Mouse (Mus musculus): ENCODE data around the gene Mcpt8. TPM values are rescaled to one million over a fixed set of nuclear protein-coding genes. Genes with fewer than 3 reads are reported as not detected.
"Not testable (repeated sequence)": the region's sequence is repeated elsewhere in the genome, so short reads cannot be mapped to it uniquely, and the experiment has no call there.

Gene Mcpt8
- 1.1 and 1.6 TPM in 2 replicates for polyA plus RNA-seq (2015; fragmentation: Nextera tagmentation; extraction: Ambion mirVana)

- Histone ChIP-seq H3K36me3 (no peaks in the 10 kb centered on the region), H3K9me3 (no peaks in the 10 kb centered on the region), H3K4me3 (no peak within 1 kb of the TSS), H3K27me3 (no peaks in the 10 kb centered on the region), H3K9ac (no peak within 1 kb of the TSS), H3K4me2 (no peak within 1 kb of the TSS), H3K4me1 (no peaks in the 10 kb centered on the region), H3K27ac (no peak within 1 kb of the TSS)
- ATAC-seq (ENCODE audit: borderline replicate concordance, extremely low read depth, low FRiP score, low TSS enrichment) = no peak
- 98% methylated on average over 2 of the region's 2 CpGs for WGBS
Observed at GRCm38 (mm10) chr14:56085167-56085566, at the start of gene Mcpt8. TSS of gene Mcpt8 (minus strand) at chr14:56085273.

DNA sequence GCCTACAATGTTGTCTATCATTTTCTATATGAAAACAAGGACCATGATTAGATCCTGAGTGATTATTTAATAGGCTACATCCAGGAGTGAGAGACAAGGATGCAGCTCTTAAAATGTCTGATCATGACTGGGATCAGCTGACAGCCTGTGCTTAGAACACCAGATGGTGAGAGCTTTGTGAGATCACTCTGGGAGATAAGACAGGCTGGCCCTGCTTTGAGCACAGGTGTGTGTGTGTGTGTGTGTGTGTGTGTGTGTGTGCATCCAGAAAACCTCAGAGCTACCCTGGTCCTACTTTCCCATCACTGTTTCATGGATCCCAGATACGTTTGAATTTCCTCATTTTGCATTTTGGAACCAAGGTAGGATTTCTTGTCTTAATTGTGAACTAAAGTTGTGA, 48.6 kb upstream of the Mcpt8 start:
- H3K27me3 ChIP-seq; H3K36me3 ChIP-seq; H3K4me1 ChIP-seq; H3K27ac ChIP-seq; H3K4me2 ChIP-seq; H3K9me3 ChIP-seq; ATAC-seq (ENCODE audit: borderline replicate concordance, extremely low read depth, low FRiP score, low TSS enrichment); H3K9ac ChIP-seq; H3K4me3 ChIP-seq: not testable (repeated sequence)
- WGBS = 71% methylated on average over 1 of the region's 1 CpGs

GRCm38 (mm10) chr14:56132508-56132907, 47.4 kb upstream of the Mcpt8 start, which contains the start of gene Gzmd:
TSS of gene Gzmd (minus strand) at chr14:56132608.
- not testable (repeated sequence) for H3K36me3 ChIP-seq; H3K9me3 ChIP-seq; H3K27ac ChIP-seq; H3K27me3 ChIP-seq; H3K4me2 ChIP-seq; H3K4me1 ChIP-seq; ATAC-seq (ENCODE audit: borderline replicate concordance, extremely low read depth, low FRiP score, low TSS enrichment); H3K9ac ChIP-seq; H3K4me3 ChIP-seq
- 69% methylated on average over 2 of the region's 2 CpGs for WGBS

GRCm38 (mm10) chr14:56128341-56128740, 43.3 kb upstream of the Mcpt8 start:
- Histone ChIP-seq H3K4me1 (no peaks in the 10 kb centered on the region), H3K4me3 (no peak overlapping the region), H3K4me2 (no peak overlapping the region), H3K9ac (no peak overlapping the region), H3K27me3 (no peaks in the 10 kb centered on the region), H3K9me3 (no peaks in the 10 kb centered on the region), H3K27ac (no peak overlapping the region), H3K36me3 (no peaks in the 10 kb centered on the region)
- WGBS = 45% methylated on average over 3 of the region's 3 CpGs
- no peak for ATAC-seq (ENCODE audit: borderline replicate concordance, extremely low read depth, low FRiP score, low TSS enrichment)

GRCm38 (mm10) chr14:56123516-56123915, 38.4 kb upstream of the Mcpt8 start:
- H3K4me1 ChIP-seq = no peaks in the 10 kb centered on the region
- 80% methylated on average over 3 of the region's 3 CpGs for WGBS
- no peaks in the 10 kb centered on the region for H3K36me3 ChIP-seq
- no peak for ATAC-seq (ENCODE audit: borderline replicate concordance, extremely low read depth, low FRiP score, low TSS enrichment)
- no peak overlapping the region for H3K4me2 ChIP-seq
- H3K27ac ChIP-seq = no peak overlapping the region
- no peak overlapping the region for H3K9ac ChIP-seq
- no peaks in the 10 kb centered on the region for H3K9me3 ChIP-seq
- H3K4me3 ChIP-seq = no peak overlapping the region
- H3K27me3 ChIP-seq = no peaks in the 10 kb centered on the region

DNA sequence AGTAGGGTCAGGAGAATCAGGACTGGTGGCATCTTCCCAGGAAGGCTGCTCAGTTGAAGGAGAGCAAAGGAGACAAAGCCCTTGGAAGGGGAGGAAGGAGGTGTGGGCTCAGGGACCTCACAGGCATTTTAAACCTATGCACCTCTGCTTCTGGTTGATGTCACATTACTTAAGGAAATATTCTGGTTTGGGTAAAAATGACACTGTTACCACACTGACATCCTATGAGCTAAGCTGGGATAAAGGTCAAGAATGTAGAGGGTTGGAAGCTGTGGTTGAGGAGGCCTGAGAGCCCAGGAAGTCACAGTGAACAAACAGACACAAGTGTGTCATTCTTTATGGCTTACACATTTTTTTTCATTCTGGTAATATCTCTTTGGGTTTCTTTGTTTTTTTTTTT, 35.5 kb upstream of the Mcpt8 start, which contains the start of gene Gzme:
Gene Gzme, minus strand, starts transcription at position 101 of the 400 bp plus-strand sequence.
- Histone ChIP-seq H3K9ac (no peak within 1 kb of the TSS), H3K9me3 (no peaks in the 10 kb centered on the region), H3K27me3 (no peaks in the 10 kb centered on the region), H3K4me2 (no peak within 1 kb of the TSS), H3K36me3 (no peaks in the 10 kb centered on the region), H3K4me1 (no peaks in the 10 kb centered on the region), H3K4me3 (no peak within 1 kb of the TSS), H3K27ac (no peak within 1 kb of the TSS)
- ATAC-seq (ENCODE audit: borderline replicate concordance, extremely low read depth, low FRiP score, low TSS enrichment) = no peak

GRCm38 (mm10) chr14:56115531-56116310, 30.6 kb upstream of the Mcpt8 start:
- ATAC-seq (ENCODE audit: borderline replicate concordance, extremely low read depth, low FRiP score, low TSS enrichment); H3K9me3 ChIP-seq: not testable (repeated sequence)

GRCm38 (mm10) chr14:56105447-56106180, 20.5 kb upstream of the Mcpt8 start:
- no peaks in the 10 kb centered on the region for H3K36me3 ChIP-seq
- 75% methylated on average over 13 of the region's 13 CpGs for WGBS
- no peak overlapping the region for H3K27ac ChIP-seq
- no peak overlapping the region for H3K4me2 ChIP-seq
- H3K4me3 ChIP-seq = no peak overlapping the region
- no peak overlapping the region for H3K9ac ChIP-seq
- no peak for ATAC-seq (ENCODE audit: borderline replicate concordance, extremely low read depth, low FRiP score, low TSS enrichment)
- H3K9me3 ChIP-seq = no peaks in the 10 kb centered on the region
- H3K27me3 ChIP-seq = no peaks in the 10 kb centered on the region
- no peaks in the 10 kb centered on the region for H3K4me1 ChIP-seq

More at GRCm38 (mm10) chr14:56115531-56116310, 30.6 kb upstream of the Mcpt8 start:
- not testable (repeated sequence) for H3K9ac ChIP-seq, H3K36me3 ChIP-seq, H3K27me3 ChIP-seq, H3K4me3 ChIP-seq, H3K4me1 ChIP-seq, H3K27ac ChIP-seq, H3K4me2 ChIP-seq
- 87% methylated on average over 33 of the region's 33 CpGs for WGBS

DNA sequence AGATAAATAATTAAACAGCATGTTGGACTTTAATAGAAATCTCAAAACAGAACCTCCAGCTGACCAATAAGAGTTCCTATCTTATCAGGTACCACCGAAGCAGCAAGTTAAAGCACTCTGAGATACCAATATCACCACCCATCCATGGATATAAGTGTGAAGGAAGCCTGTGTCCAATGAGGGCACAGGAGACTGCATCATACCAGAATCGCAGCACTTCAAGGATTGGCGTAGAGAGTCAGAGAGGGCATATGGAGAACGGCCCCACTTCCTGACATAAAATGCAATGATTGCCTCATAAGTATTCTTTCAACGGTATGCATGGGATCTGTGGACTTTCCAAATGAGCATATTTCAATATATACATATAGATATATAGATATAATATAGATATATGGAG, 19.9 kb upstream of the Mcpt8 start:
- no peak for ATAC-seq (ENCODE audit: borderline replicate concordance, extremely low read depth, low FRiP score, low TSS enrichment)
- H3K4me2 ChIP-seq = no peak overlapping the region
- no peaks in the 10 kb centered on the region for H3K27me3 ChIP-seq
- no peaks in the 10 kb centered on the region for H3K4me1 ChIP-seq
- H3K36me3 ChIP-seq = no peaks in the 10 kb centered on the region
- no peaks in the 10 kb centered on the region for H3K9me3 ChIP-seq
- H3K4me3 ChIP-seq = no peak overlapping the region
- H3K27ac ChIP-seq = no peak overlapping the region
- H3K9ac ChIP-seq = no peak overlapping the region
- 70% methylated on average over 5 of the region's 5 CpGs for WGBS

- H3K4me2 ChIP-seq = no peak overlapping the region
- no peak for ATAC-seq (ENCODE audit: borderline replicate concordance, extremely low read depth, low FRiP score, low TSS enrichment)
- no peaks in the 10 kb centered on the region for H3K9me3 ChIP-seq
- H3K4me1 ChIP-seq = no peaks in the 10 kb centered on the region
- H3K27ac ChIP-seq = no peak overlapping the region
- no peaks in the 10 kb centered on the region for H3K27me3 ChIP-seq
- H3K9ac ChIP-seq = no peak overlapping the region
- WGBS = 53% methylated on average over 3 of the region's 3 CpGs
- no peak overlapping the region for H3K4me3 ChIP-seq
- no peaks in the 10 kb centered on the region for H3K36me3 ChIP-seq
Observed at GRCm38 (mm10) chr14:56103452-56103851, 18.4 kb upstream of the Mcpt8 start.

- Histone ChIP-seq H3K9ac (no peak within 1 kb of the TSS), H3K27me3 (no peaks in the 10 kb centered on the region), H3K4me1 (no peaks in the 10 kb centered on the region), H3K36me3 (no peaks in the 10 kb centered on the region), H3K27ac (no peak within 1 kb of the TSS), H3K9me3 (no peaks in the 10 kb centered on the region), H3K4me3 (no peak within 1 kb of the TSS), H3K4me2 (no peak within 1 kb of the TSS)
- 61% methylated on average over 10 of the region's 10 CpGs for WGBS
- ATAC-seq (ENCODE audit: borderline replicate concordance, extremely low read depth, low FRiP score, low TSS enrichment) = no peak
Observed at GRCm38 (mm10) chr14:56102386-56102785, 17.3 kb upstream of the Mcpt8 start, which contains the start of gene Ctsg. TSS of gene Ctsg (minus strand) at chr14:56102574.

- Histone ChIP-seq H3K36me3 (no peaks in the 10 kb centered on the region), H3K9me3 (no peaks in the 10 kb centered on the region)
- 74% methylated on average over 4 of the region's 4 CpGs for WGBS
Observed at GRCm38 (mm10) chr14:56098940-56099339, 13.9 kb upstream of the Mcpt8 start.

More at GRCm38 (mm10) chr14:56098940-56099339, 13.9 kb upstream of the Mcpt8 start:
- H3K9ac ChIP-seq = no peak overlapping the region
- no peak overlapping the region for H3K4me3 ChIP-seq
- no peak for ATAC-seq (ENCODE audit: borderline replicate concordance, extremely low read depth, low FRiP score, low TSS enrichment)
- no peaks in the 10 kb centered on the region for H3K4me1 ChIP-seq
- no peaks in the 10 kb centered on the region for H3K27me3 ChIP-seq
- H3K4me2 ChIP-seq = no peak overlapping the region
- no peak overlapping the region for H3K27ac ChIP-seq

Measured in lung, embryonic 15.5 days (tissue).